Mouse (Mus musculus) limb, embryonic 14.5 days (tissue): Measurements from ENCODE around the gene Sh3pxd2b. TPM values are rescaled to one million over a fixed set of nuclear protein-coding genes. Genes with fewer than 3 reads are reported as not detected.

Experiments
- ATAC-seq: fragments of 200-750 bp; cut with Nextera tagmentation; 2 replicates; pipeline ENCODE4 v1.8.0; 2017; ENCODE audit warnings: low read depth, moderate number of reproducible peaks, moderate TSS enrichment; ENCODE audit not compliant: low FRiP score
- DNase-seq: peaks from one replicate; pipeline ENCODE4 v3.0.0-alpha.2; 2015; ENCODE audit warnings: low spot score
- H3K27ac ChIP-seq: fragments of 300-500 bp; sonication (generic); replicated peaks from 2 replicates; pipeline ENCODE4 v1.5.1; 2014; ENCODE audit warnings: low read depth, mild to moderate bottlenecking, low read length, moderate library complexity, mixed read lengths
- H3K27me3 ChIP-seq: fragments of 300-500 bp; sonication (generic); 2 replicates; pipeline ENCODE4 v1.6.1; 2014; ENCODE audit warnings: low read length, mixed read lengths; ENCODE audit not compliant: control insufficient read depth, insufficient read depth
- H3K36me3 ChIP-seq: fragments of 300-500 bp; sonication (generic); 2 replicates; pipeline ENCODE4 v1.6.1; 2014; ENCODE audit warnings: mild to moderate bottlenecking, low read length, moderate library complexity, mixed read lengths; ENCODE audit not compliant: control insufficient read depth, insufficient read depth
- H3K4me1 ChIP-seq: fragments of 300-500 bp; sonication (generic); 2 replicates; pipeline ENCODE4 v1.6.1; 2014; ENCODE audit warnings: antibody characterized with exemption, low read length, mixed read lengths; ENCODE audit not compliant: control insufficient read depth, insufficient read depth
- H3K4me2 ChIP-seq: fragments of 300-500 bp; sonication (generic); replicated peaks from 2 replicates; pipeline ENCODE4 v1.6.1; 2014; ENCODE audit warnings: low read depth, mild to moderate bottlenecking, low read length, moderate library complexity; ENCODE audit not compliant: severe bottlenecking
- H3K4me3 ChIP-seq: fragments of 300-500 bp; sonication (generic); replicated peaks from 2 replicates; pipeline ENCODE4 v1.5.1; 2014; ENCODE audit warnings: low read length
- H3K9ac ChIP-seq: fragments of 300-500 bp; sonication (generic); 2 replicates; pipeline ENCODE4 v1.6.1; 2014; ENCODE audit warnings: mild to moderate bottlenecking, low read depth, low read length, moderate library complexity; ENCODE audit not compliant: severe bottlenecking
- H3K9me3 ChIP-seq: fragments of 300-500 bp; sonication (generic); 2 replicates; pipeline ENCODE4 v1.6.1; 2016; ENCODE audit warnings: low read length; ENCODE audit not compliant: control insufficient read depth
- POLR2A ChIP-seq: fragments of 200-500 bp; IDR thresholded peaks from 2 replicates; pipeline ENCODE4 v1.8.0; 2012; ENCODE audit warnings: inconsistent platforms, mild to moderate bottlenecking, moderate library complexity, borderline replicate concordance; ENCODE audit not compliant: insufficient read depth, insufficient read length; ENCODE audit errors: extremely low read depth
- WGBS: fragments of 180-500 bp; shearing (Covaris S2); extraction: QIAGEN DNeasy Blood & Tissue Kit; methylation state at CpG from one replicate; pipeline ENCODE4 v1.1.7; 2014; 5-methylcytosine and 5-hydroxymethylcytosine counted together
- polyA plus RNA-seq, 2 experiments: library from polyadenylated mRNA; depleted of rRNA in 1 of 2; stranded (reverse) in 1 of 2; unstranded in 1 of 2; fragments of >200 nt; fragmentation: Nextera tagmentation in 1 of 2; extraction: Ambion mirVana in 1 of 2; gene quantifications; 2 replicates each; pipeline versions ENCODE4 v1.2.1 to v1.2.3; 2012 to 2014

Sh3pxd2b gene
- polyA plus RNA-seq, 2 experiments = 31.5 to 44.3 TPM

DNA sequence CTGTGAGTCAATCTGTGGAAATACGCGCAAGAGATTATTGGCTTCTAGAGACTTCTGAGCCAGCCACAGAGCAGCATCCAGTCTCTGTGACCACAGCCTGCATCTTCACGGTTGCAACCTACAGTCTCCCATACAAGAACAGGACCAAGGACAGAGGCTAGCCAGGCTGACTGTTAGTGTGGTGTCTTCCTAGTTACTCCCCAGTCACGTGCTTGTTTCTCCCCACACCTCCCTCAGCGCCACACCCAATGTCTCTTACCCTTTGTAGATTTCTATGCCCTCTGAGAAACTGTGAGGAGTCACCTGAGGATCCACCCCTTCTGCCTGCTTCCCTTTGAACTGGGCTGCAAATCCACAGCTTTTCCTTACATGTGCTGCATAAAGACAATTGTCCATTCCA lies 72.4 kb downstream of the Sh3pxd2b start:
- WGBS = 82% methylated on average over 5 of the region's 5 CpGs
- Histone ChIP-seq H3K9ac (no peak overlapping the region), H3K4me3 (no peak overlapping the region), H3K27ac (no peak overlapping the region), H3K9me3 (no peaks in the 10 kb centered on the region), H3K27me3 (no peaks in the 10 kb centered on the region), H3K4me1 (no peaks in the 10 kb centered on the region), H3K36me3 (peaks cover 91% of the 10 kb centered on the region), H3K4me2 (no peak overlapping the region)
- no peak for TF ChIP-seq POLR2A
- DNase-seq = no peak
- ATAC-seq = no peak

GRCm38 (mm10) chr11:32423311-32423710 lies 75.7 kb downstream of the Sh3pxd2b start:
- DNase-seq = no peak
- Histone ChIP-seq H3K36me3 (peaks cover 71% of the 10 kb centered on the region), H3K9me3 (no peaks in the 10 kb centered on the region), H3K9ac (no peak overlapping the region), H3K4me1 (no peaks in the 10 kb centered on the region), H3K4me2 (no peak overlapping the region), H3K27me3 (no peaks in the 10 kb centered on the region), H3K27ac (no peak overlapping the region), H3K4me3 (no peak overlapping the region)
- ATAC-seq = no peak
- no peak for TF ChIP-seq POLR2A
- WGBS = 81% methylated on average over 12 of the region's 12 CpGs

DNA sequence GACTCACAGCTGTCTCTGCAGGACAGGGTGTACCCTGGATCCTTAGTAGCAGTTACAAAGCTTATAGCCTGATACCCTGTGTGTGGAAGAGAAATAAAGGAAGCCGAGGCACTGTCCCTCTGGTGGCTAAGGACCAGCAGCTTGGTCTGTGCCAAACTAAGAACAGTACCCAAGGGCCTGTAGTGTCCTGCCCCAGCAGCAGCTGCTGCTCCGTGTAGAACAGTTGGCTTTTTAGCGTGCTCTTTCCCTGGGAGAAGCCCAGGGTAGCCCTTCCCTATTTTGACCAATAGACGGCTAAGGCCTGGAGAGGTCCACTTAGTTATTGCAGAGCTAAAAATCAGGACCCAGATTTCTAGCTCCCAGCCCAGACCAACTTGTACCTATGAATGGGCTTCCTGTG lies 77.0 kb downstream of the Sh3pxd2b start:
- TF ChIP-seq POLR2A = no peak
- Histone ChIP-seq H3K4me3 (no peak overlapping the region), H3K9me3 (no peaks in the 10 kb centered on the region), H3K36me3 (peaks cover 62% of the 10 kb centered on the region), H3K27ac (no peak overlapping the region), H3K9ac (no peak overlapping the region), H3K4me1 (no peaks in the 10 kb centered on the region), H3K4me2 (no peak overlapping the region), H3K27me3 (no peaks in the 10 kb centered on the region)
- WGBS = 84% methylated on average over 4 of the region's 4 CpGs
- DNase-seq (no peak), ATAC-seq (no peak)

DNA sequence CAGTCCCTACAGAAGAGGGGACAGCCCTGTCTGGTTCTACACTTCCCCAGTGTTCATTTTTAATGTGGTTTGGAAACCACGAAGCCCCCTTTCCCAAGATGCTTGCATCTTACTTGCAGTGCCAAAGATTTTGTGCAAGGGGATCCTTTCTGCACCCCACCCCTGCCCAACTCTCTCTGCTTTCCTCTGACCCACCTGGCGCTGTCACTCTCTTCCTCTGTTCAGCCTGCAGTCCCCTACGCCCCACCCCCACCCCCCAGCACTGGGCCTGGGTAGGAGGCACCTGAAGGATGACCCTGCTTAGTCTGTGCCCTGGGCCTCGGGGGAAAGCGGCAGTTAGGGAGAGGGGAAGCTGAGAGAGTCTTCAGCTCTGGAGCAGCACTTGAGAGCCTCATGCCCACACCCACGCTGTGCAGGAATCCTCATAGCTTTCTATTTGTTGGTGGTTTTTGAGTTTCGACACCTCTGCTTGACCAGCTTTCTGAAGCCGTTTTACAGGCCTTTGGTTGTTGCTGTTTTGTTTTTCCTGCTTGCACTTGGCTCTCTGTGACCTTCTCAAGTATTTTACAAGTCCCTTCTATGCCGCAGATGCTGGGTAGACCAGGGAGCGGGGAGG lies 77.5 kb downstream of the Sh3pxd2b start:
- Histone ChIP-seq H3K27ac (no peak overlapping the region), H3K9me3 (no peaks in the 10 kb centered on the region), H3K4me3 (no peak overlapping the region), H3K36me3 (peaks cover 57% of the 10 kb centered on the region), H3K9ac (no peak overlapping the region), H3K4me1 (no peaks in the 10 kb centered on the region), H3K4me2 (no peak overlapping the region), H3K27me3 (no peaks in the 10 kb centered on the region)
- DNase-seq = no peak
- no peak for TF ChIP-seq POLR2A
- WGBS = 76% methylated on average over 10 of the region's 10 CpGs
- peak; percentile 62 for ATAC-seq

DNA sequence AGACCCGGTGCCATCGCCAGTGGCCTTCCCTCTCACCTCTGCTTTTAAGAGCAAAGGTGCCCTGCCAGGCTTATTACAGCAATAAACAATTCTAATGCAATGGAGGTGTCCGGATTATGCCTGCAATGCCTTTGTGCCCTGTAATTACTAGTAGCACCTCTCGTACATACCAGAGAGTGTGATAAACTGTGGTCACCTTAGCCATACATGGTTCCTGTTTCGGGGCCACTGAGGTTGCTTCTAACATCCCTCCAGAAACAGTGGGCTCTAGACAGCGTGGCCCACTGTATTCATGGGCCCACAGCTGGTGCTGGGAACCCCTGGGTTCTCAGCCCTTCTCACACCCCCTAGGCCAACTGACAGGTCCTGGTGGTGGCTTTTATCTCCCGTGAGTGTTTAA lies 79.9 kb downstream of the Sh3pxd2b start:
- DNase-seq (no peak), ATAC-seq (no peak)
- 68% methylated on average over 7 of the region's 7 CpGs for WGBS
- no peak overlapping the region for H3K27ac ChIP-seq
- no peak overlapping the region for H3K4me3 ChIP-seq
- no peaks in the 10 kb centered on the region for H3K9me3 ChIP-seq
- peaks cover 34% of the 10 kb centered on the region for H3K36me3 ChIP-seq
- no peak for TF ChIP-seq POLR2A
- H3K4me2 ChIP-seq = no peak overlapping the region
- no peaks in the 10 kb centered on the region for H3K4me1 ChIP-seq
- H3K27me3 ChIP-seq = no peaks in the 10 kb centered on the region
- H3K9ac ChIP-seq = no peak overlapping the region

DNA sequence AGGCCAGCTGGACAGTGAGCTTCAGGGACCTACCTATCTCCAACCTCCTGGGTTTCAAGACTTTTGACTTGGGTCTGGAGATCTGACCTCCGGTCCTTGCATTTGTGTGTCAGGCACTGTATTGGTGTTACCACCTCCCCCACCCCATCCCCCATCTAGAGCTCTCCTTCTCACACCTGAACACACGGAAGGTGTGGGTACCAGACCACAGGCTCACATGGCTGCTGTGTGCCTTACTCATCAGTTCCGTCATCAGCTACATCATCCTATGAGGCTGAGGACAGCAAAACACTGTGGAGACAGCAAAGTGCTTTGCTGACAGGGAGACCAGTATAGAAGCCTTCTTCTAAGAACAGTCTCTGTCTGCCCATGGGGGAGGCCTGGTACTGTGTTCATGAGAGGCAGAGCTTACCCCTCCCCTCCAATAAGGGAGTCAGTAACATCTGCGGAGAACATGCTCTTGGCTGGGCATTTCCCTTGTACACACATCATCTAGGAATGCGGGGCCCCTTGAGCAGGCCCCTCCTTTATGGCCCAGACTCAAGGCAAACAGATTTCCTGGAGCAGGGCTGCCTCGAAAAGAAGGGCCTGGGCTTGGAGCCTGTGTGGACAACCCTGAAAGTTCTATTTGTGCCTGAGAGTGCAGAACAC lies 87.9 kb downstream of the Sh3pxd2b start:
- Histone ChIP-seq H3K4me1 (peaks cover 12% of the 10 kb centered on the region), H3K36me3 (no peaks in the 10 kb centered on the region), H3K4me3 (no peak overlapping the region), H3K4me2 (no peak overlapping the region), H3K9me3 (no peaks in the 10 kb centered on the region), H3K27me3 (no peaks in the 10 kb centered on the region), H3K9ac (no peak overlapping the region), H3K27ac (peak overlapping the region; percentile 67)
- 40% methylated on average over 6 of the region's 6 CpGs for WGBS
- ATAC-seq = peak; percentile 91
- DNase-seq = peak; percentile 89
- TF ChIP-seq POLR2A = no peak
